Comparison of ENCODE assay signal across 9 mouse cellular contexts in the genomic region with DNA sequence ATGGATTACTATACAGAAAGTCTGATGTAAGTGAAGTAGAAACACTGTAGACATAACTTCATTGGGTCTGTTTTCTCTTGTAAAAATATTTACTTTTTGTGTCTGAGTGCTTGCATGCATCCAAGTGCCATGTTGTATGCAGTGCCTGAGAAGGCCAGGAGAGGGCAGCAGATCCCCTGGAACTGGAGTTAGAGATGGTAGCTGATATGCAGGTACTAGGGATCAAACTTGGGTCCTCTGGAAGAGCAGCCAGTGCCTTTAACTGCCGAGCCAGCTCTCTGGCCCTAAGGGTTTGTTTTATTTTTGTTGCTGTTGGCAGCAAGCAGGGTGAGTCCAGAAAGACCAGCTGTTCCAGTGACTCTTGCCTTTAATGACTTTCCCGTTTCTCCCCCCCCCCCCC.
DNase-seq lines count a peak whose midpoint lies in the region; ATAC-seq and TF ChIP-seq lines count a peak whose summit lies in the region.
"Had no signal": no experiment of that assay in that cellular context is flagged by ENCODE, and none has a peak within 500 bp of the region (broad histone marks: within the 10 kb centered on the region; RNA-seq: fewer than 3 reads in every experiment).

No protein-coding gene starts in this region.

- DNase-seq in intestine, embryonic 14.5 days (ENCODE audit: low spot score), result peak; percentile 68
- peak; percentile 40 for DNase-seq in WW6 (ENCODE audit: low read depth, low spot score)
- peak; percentile 75 to 78 for DNase-seq in cerebellum, postnatal 10 days
- DNase-seq in hindlimb bud, embryonic 11.5 days (ENCODE audit: extremely low spot score, low read depth, low spot score), result peak; percentile 26
- DNase-seq in liver, embryonic 14.5 days (ENCODE audit: low read depth in 3 of 3, low spot score in 3 of 3), result peak in 1 of 3 experiments; percentile 2
- peak; percentile 26 to 50 for DNase-seq in right cerebral cortex, postnatal 10 days (ENCODE audit: low spot score in 2 of 2)
- DNase-seq in T-cell, adult 2 months (ENCODE audit: low spot score), result no peak

- H3K9ac ChIP-seq in intestine, embryonic 14.5 days (ENCODE audit: low read length), result no peak overlapping the region
- H3K9ac ChIP-seq in intestine, embryonic 15.5 days, result no peak overlapping the region
- H3K9ac ChIP-seq in liver, embryonic 14.5 days (replicated peaks), result no peak overlapping the region
- H3K9ac ChIP-seq: embryonic facial prominence, embryonic 13.5 days had no signal

- ATAC-seq in intestine, embryonic 14.5 days (replicated peaks; ENCODE audit: low FRiP score, low TSS enrichment, low read depth), result no peak
- no peak for ATAC-seq in intestine, embryonic 15.5 days
- no peak for ATAC-seq in liver, embryonic 14.5 days (ENCODE audit: insufficient read depth)

- H3K9me3 ChIP-seq in intestine, embryonic 14.5 days (ENCODE audit: control insufficient read depth, low read length), result no peaks in the 10 kb centered on the region
- H3K9me3 ChIP-seq in intestine, embryonic 15.5 days, result no peaks in the 10 kb centered on the region
- H3K9me3 ChIP-seq in liver, embryonic 14.5 days (ENCODE audit: control insufficient read depth, low read length), result no peaks in the 10 kb centered on the region
- H3K9me3 ChIP-seq: embryonic facial prominence, embryonic 13.5 days had no signal

- no peak overlapping the region for H3K4me3 ChIP-seq in intestine, embryonic 14.5 days (ENCODE audit: low read depth, low read length)
- no peak overlapping the region for H3K4me3 ChIP-seq in intestine, embryonic 15.5 days (replicated peaks)
- no peak overlapping the region for H3K4me3 ChIP-seq in liver, embryonic 14.5 days (ENCODE audit: insufficient read depth in 1 of 2, low read depth in 2 of 2, low read length in 2 of 2)
- H3K4me3 ChIP-seq: embryonic facial prominence, embryonic 13.5 days had no signal

- WGBS in intestine, embryonic 14.5 days, result 35% methylated on average over 1 of the region's 2 CpGs
- WGBS in intestine, embryonic 15.5 days, result 35% methylated on average over 2 of the region's 2 CpGs
- WGBS in liver, embryonic 14.5 days (ENCODE audit: insufficient replicate concordance), result 34% methylated on average over 2 of the region's 2 CpGs

- no peak overlapping the region for H3K4me2 ChIP-seq in intestine, embryonic 14.5 days (ENCODE audit: low read length)
- no peak overlapping the region for H3K4me2 ChIP-seq in intestine, embryonic 15.5 days (replicated peaks)
- no peak overlapping the region for H3K4me2 ChIP-seq in liver, embryonic 14.5 days (ENCODE audit: low read depth)
- H3K4me2 ChIP-seq: embryonic facial prominence, embryonic 13.5 days had no signal

- TF ChIP-seq EP300 in liver, embryonic 14.5 days (IDR thresholded peaks at IDR 0.05; ENCODE audit: low read depth), result no peak

- peak; percentile 72 for TF ChIP-seq CTCF in liver, embryonic 14.5 days (IDR thresholded peaks at IDR 0.05; ENCODE audit: low read depth)

- no peak overlapping the region for H3K27ac ChIP-seq in intestine, embryonic 14.5 days (ENCODE audit: low read depth)
- H3K27ac ChIP-seq in intestine, embryonic 15.5 days, result no peak overlapping the region
- H3K27ac ChIP-seq in liver, embryonic 14.5 days, result no peak overlapping the region
- H3K27ac ChIP-seq: embryonic facial prominence, embryonic 13.5 days had no signal

- no peaks in the 10 kb centered on the region for H3K36me3 ChIP-seq in intestine, embryonic 14.5 days (ENCODE audit: control insufficient read depth, insufficient read depth, low read length)
- no peaks in the 10 kb centered on the region for H3K36me3 ChIP-seq in intestine, embryonic 15.5 days
- no peaks in the 10 kb centered on the region for H3K36me3 ChIP-seq in liver, embryonic 14.5 days (replicated peaks; ENCODE audit: control insufficient read depth, insufficient read depth, low read depth)
- H3K36me3 ChIP-seq: embryonic facial prominence, embryonic 13.5 days had no signal

- H3K27me3 ChIP-seq in intestine, embryonic 14.5 days (replicated peaks; ENCODE audit: control insufficient read depth, insufficient read depth, low read length), result no peaks in the 10 kb centered on the region
- H3K27me3 ChIP-seq in intestine, embryonic 15.5 days (replicated peaks), result no peaks in the 10 kb centered on the region
- H3K27me3 ChIP-seq in liver, embryonic 14.5 days (ENCODE audit: control insufficient read depth, insufficient read depth, low read length), result no peaks in the 10 kb centered on the region
- H3K27me3 ChIP-seq: embryonic facial prominence, embryonic 13.5 days had no signal

- no peaks in the 10 kb centered on the region for H3K4me1 ChIP-seq in intestine, embryonic 14.5 days (replicated peaks; ENCODE audit: control insufficient read depth, insufficient read depth, low read length)
- H3K4me1 ChIP-seq in intestine, embryonic 15.5 days (replicated peaks), result no peaks in the 10 kb centered on the region
- no peaks in the 10 kb centered on the region for H3K4me1 ChIP-seq in liver, embryonic 14.5 days (replicated peaks; ENCODE audit: control insufficient read depth in 2 of 2, insufficient read depth in 2 of 2, low read length in 1 of 2)
- H3K4me1 ChIP-seq: embryonic facial prominence, embryonic 13.5 days had no signal
